Mouse (Mus musculus): ENCODE results near the gene Aatf. TPM values are rescaled to one million over a fixed set of nuclear protein-coding genes. Genes with fewer than 3 reads are reported as not detected.

Aatf gene
- polyA plus RNA-seq, 1 experiment, result 4.7 TPM

- WGBS, result 38% methylated on average over 2 of the region's 2 CpGs
- no peak overlapping the region for H3K27ac ChIP-seq (ENCODE audit: insufficient read depth, low read depth, low read length)
- no peaks in the 10 kb centered on the region for H3K36me3 ChIP-seq (ENCODE audit: control insufficient read depth, insufficient read depth, low read length)
- H3K4me3 ChIP-seq (ENCODE audit: low read depth, low read length), result no peak overlapping the region
- H3K27me3 ChIP-seq (ENCODE audit: control insufficient read depth, insufficient read depth, low read length), result no peaks in the 10 kb centered on the region
- TF ChIP-seq CTCF (IDR thresholded peaks at IDR 0.05; ENCODE audit: extremely low read depth, insufficient read length, insufficient replicate concordance, low read depth, low read length), result no peak
- no peak for TF ChIP-seq POLR2A (IDR thresholded peaks at IDR 0.05; ENCODE audit: low read depth, low read length)
- no peaks in the 10 kb centered on the region for H3K4me1 ChIP-seq (ENCODE audit: control insufficient read depth, insufficient read depth, insufficient read length, low read length)
These were observed 35.0 kb upstream of the Aatf start for GRCm38 (mm10) chr11:84548293-84548692.

GRCm38 (mm10) chr11:84539981-84540380 is 26.7 kb upstream of the Aatf start:
- Histone ChIP-seq H3K27me3 (ENCODE audit: control insufficient read depth, insufficient read depth, low read length) (no peaks in the 10 kb centered on the region), H3K4me3 (ENCODE audit: low read depth, low read length) (no peak overlapping the region), H3K27ac (ENCODE audit: insufficient read depth, low read depth, low read length) (no peak overlapping the region), H3K36me3 (ENCODE audit: control insufficient read depth, insufficient read depth, low read length) (no peaks in the 10 kb centered on the region), H3K4me1 (ENCODE audit: control insufficient read depth, insufficient read depth, insufficient read length, low read length) (0 out of 2 replicates have a peak, but pooled peaks cover 3% of the 10 kb centered on the region)
- 52% methylated on average over 4 of the region's 4 CpGs for WGBS
- TF ChIP-seq CTCF (IDR thresholded peaks at IDR 0.05; ENCODE audit: extremely low read depth, insufficient read length, insufficient replicate concordance, low read depth, low read length) (no peak), POLR2A (IDR thresholded peaks at IDR 0.05; ENCODE audit: low read depth, low read length) (no peak)

- no peak for TF ChIP-seq POLR2A (IDR thresholded peaks at IDR 0.05; ENCODE audit: low read depth, low read length)
- TF ChIP-seq CTCF (IDR thresholded peaks at IDR 0.05; ENCODE audit: extremely low read depth, insufficient read length, insufficient replicate concordance, low read depth, low read length), result no peak
- Histone ChIP-seq H3K27me3 (ENCODE audit: control insufficient read depth, insufficient read depth, low read length) (peaks cover 56% of the 10 kb centered on the region), H3K4me1 (ENCODE audit: control insufficient read depth, insufficient read depth, insufficient read length, low read length) (peaks cover 9% of the 10 kb centered on the region; the same call in 1 of the 2 replicates), H3K4me3 (ENCODE audit: low read depth, low read length) (no peak overlapping the region), H3K36me3 (ENCODE audit: control insufficient read depth, insufficient read depth, low read length) (no peaks in the 10 kb centered on the region), H3K27ac (ENCODE audit: insufficient read depth, low read depth, low read length) (no peak overlapping the region)
- WGBS, result 13% methylated on average over 14 of the region's 14 CpGs
These were observed 16.7 kb upstream of the Aatf start for GRCm38 (mm10) chr11:84529797-84530703.

- H3K36me3 ChIP-seq (ENCODE audit: control insufficient read depth, insufficient read depth, low read length), result no peaks in the 10 kb centered on the region
- no peak overlapping the region for H3K4me3 ChIP-seq (ENCODE audit: low read depth, low read length)
- no peak overlapping the region for H3K27ac ChIP-seq (ENCODE audit: insufficient read depth, low read depth, low read length)
- 10% methylated on average over 24 of the region's 24 CpGs for WGBS
- H3K27me3 ChIP-seq (ENCODE audit: control insufficient read depth, insufficient read depth, low read length), result peaks cover 64% of the 10 kb centered on the region
- TF ChIP-seq CTCF (IDR thresholded peaks at IDR 0.05; ENCODE audit: extremely low read depth, insufficient read length, insufficient replicate concordance, low read depth, low read length) (no peak), POLR2A (IDR thresholded peaks at IDR 0.05; ENCODE audit: low read depth, low read length) (no peak)
- H3K4me1 ChIP-seq (ENCODE audit: control insufficient read depth, insufficient read depth, insufficient read length, low read length), result peaks cover 11% of the 10 kb centered on the region; the same call in 1 of the 2 replicates
These were observed 15.9 kb upstream of the Aatf start for GRCm38 (mm10) chr11:84529143-84529755.

GRCm38 (mm10) chr11:84526976-84527860 is 13.9 kb upstream of the Aatf start:
- Histone ChIP-seq H3K4me1 (ENCODE audit: control insufficient read depth, insufficient read depth, insufficient read length, low read length) (peaks cover 14% of the 10 kb centered on the region), H3K4me3 (ENCODE audit: low read depth, low read length) (no peak overlapping the region), H3K27ac (ENCODE audit: insufficient read depth, low read depth, low read length) (no peak overlapping the region), H3K36me3 (ENCODE audit: control insufficient read depth, insufficient read depth, low read length) (no peaks in the 10 kb centered on the region), H3K27me3 (ENCODE audit: control insufficient read depth, insufficient read depth, low read length) (peaks cover 84% of the 10 kb centered on the region)
- WGBS, result 22% methylated on average over 29 of the region's 29 CpGs
- TF ChIP-seq CTCF (IDR thresholded peaks at IDR 0.05; ENCODE audit: extremely low read depth, insufficient read length, insufficient replicate concordance, low read depth, low read length) (no peak), POLR2A (IDR thresholded peaks at IDR 0.05; ENCODE audit: low read depth, low read length) (no peak)

GRCm38 (mm10) chr11:84526451-84526850 is 13.1 kb upstream of the Aatf start:
- H3K27ac ChIP-seq (ENCODE audit: insufficient read depth, low read depth, low read length), result no peak overlapping the region
- H3K4me1 ChIP-seq (ENCODE audit: control insufficient read depth, insufficient read depth, insufficient read length, low read length), result peaks cover 14% of the 10 kb centered on the region
- H3K36me3 ChIP-seq (ENCODE audit: control insufficient read depth, insufficient read depth, low read length), result no peaks in the 10 kb centered on the region
- H3K4me3 ChIP-seq (ENCODE audit: low read depth, low read length), result 0 out of 2 replicates have a peak overlapping the region, but pooled peaks have one; percentile 49
- TF ChIP-seq POLR2A (IDR thresholded peaks at IDR 0.05; ENCODE audit: low read depth, low read length), result no peak
- H3K27me3 ChIP-seq (ENCODE audit: control insufficient read depth, insufficient read depth, low read length), result peaks cover 91% of the 10 kb centered on the region
- WGBS, result 4% methylated on average over 10 of the region's 10 CpGs
